Mouse (Mus musculus) subcutaneous adipose tissue, adult 2 months (tissue): ENCODE measurements around the gene Tmc7. TPM values are rescaled to one million over a fixed set of nuclear protein-coding genes. Genes with fewer than 3 reads are reported as not detected.

ENCODE experiments used
- polyA plus RNA-seq: library from polyadenylated mRNA; depleted of rRNA; stranded (reverse); fragments of >200 nt; gene quantifications from 2 replicates; pipeline ENCODE4 v1.2.3, GENCODE M21; 2012; ENCODE audit warnings: low replicate concordance; rRNA removed

Tmc7 gene
- polyA plus RNA-seq: 0.73 and 1.1 TPM in 2 replicates

DNA sequence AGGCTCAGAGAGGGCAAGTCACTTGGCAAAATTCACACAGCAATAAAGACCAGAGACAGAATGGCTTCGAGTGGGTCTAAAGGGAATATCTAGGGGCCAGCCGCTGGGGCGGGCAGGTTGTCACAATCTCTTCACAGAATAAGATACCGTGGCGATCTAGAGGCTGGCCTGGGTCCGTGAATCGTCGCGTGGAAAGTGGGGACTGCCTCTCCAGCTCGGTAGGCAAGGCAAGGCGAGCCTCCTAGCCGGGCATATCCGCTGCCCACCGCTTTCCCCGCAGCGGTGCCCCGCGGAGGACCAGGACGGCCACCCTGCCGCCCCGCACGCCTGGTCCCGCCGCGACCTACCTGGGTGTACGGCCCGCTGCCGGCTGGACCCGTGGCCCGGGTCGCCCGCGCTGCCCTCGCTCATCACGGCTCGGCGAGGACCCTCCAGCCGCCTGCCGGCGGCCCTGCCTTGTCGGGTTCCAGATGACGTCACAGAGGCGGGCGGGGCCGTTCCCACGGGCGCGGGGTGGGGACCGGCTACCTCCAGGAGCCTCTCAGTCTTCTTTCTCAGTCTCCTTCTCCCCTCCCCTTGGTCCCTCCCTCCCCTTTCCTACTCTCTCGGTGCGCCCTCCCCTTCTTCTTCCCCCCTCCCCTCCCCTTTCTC lies at the start of gene Tmc7:
TSS of gene Tmc7 (minus strand) at position 480 of the 651 bp plus-strand sequence.

DNA sequence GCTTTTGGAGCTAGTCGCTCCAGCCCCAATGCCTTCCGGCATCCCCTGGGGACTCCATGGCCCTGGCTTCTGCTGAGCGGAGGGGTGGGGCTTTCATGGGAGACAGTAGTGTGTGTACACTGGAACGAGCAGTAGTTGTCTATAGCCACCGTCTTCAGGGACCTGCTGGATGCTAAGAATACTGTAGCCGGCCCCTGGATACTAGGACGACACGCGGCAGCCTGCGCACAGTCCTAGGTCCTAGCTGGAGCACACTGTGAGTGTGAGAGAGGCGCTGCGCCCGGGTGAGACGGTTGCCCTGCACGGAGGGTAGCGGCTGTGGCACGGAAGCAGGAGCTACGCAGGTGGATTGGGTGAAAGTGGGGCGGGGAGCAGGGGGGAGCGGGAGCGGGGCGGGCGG lies 12.7 kb upstream of the Tmc7 start, which contains the start of gene Tmc5:
TSS of gene Tmc5 (plus strand) at position 97 of the 400 bp plus-strand sequence.

DNA sequence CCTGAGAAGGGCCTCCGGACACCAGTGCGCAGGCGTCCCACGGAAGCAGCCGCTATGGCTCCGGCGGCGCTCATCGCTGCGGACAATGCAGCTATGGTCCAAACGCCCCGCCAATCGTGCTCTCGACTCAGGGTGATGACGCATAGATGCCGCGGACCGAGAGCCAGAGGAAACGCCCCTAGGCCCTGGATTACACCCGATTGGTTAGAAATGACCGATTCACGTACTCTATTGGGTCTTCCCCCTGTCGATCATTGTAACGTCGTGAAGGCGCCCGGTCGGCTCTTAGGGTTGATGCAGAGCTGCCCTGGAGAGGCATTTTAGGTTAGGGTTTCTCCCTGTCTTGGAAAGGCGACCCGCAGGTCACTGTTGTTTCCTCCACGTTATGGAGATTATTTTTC lies 51.4 kb downstream of the Tmc7 start, which contains the start of gene Coq7:
TSS of gene Coq7 (minus strand) at position 179 of the 401 bp plus-strand sequence.

DNA sequence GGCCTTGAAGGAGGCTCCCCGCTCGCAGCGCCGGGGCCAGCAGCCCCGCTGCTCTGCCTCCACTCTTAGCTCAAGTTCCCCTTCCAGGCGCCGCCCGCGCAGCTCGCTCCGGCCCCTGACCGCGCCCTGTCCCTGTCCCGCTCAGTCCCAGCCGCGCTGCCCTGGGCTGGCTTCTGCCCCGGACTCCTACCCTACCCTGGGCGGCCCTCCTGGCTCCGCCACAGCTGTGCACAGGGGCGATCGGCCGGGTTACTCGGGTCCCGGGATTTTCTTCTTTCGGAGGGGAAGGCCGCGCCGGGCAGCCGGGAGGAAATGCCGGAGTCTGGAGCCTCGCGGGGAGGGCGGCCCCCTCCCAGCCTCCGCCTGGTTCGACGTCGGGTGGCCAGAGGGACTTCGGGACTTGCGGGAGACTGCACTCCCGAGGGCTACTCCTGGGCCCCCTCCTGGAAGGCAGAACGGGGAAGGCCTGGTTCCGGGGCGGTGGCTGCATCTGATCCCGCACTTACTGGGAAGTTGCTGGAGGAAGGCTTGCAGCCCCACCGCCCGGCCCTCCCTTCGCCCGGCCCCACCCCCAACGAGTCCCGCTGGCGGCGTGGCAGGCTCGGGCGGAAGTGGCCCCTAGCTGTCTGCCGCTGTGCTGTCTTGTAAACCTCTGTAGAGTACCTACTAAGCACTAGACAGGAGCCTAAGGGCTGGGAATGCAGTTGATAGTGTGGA lies 92.9 kb downstream of the Tmc7 start, which contains the start of gene Itpripl2:
TSS of gene Itpripl2 (minus strand) at position 545 of the 717 bp plus-strand sequence.

Other genes with a start within 250 kb of the Tmc7 start
- gene Syt17, start 136.5 kb downstream of the Tmc7 start, polyA plus RNA-seq: 0.60 and 0.98 TPM in 2 replicates
- gene Itpripl2, start 92.8 kb downstream of the Tmc7 start, polyA plus RNA-seq: 14.2 and 15.2 TPM in 2 replicates
- 50.3 and 63.5 TPM in 2 replicates for gene Coq7, start 51.4 kb downstream of the Tmc7 start, polyA plus RNA-seq
- gene Tmc5, start 12.6 kb upstream of the Tmc7 start, polyA plus RNA-seq: 0.37 and 1.8 TPM in 2 replicates
- 128 and 138 TPM in 2 replicates for gene Gde1, start 121.0 kb upstream of the Tmc7 start, polyA plus RNA-seq
- gene Ccp110, start 127.8 kb upstream of the Tmc7 start, polyA plus RNA-seq: 1.9 and 7.0 TPM in 2 replicates
- gene Vps35l, start 155.5 kb upstream of the Tmc7 start, polyA plus RNA-seq: 58.2 and 67.9 TPM in 2 replicates